Mouse (Mus musculus) lung, postnatal 0 days (tissue): ENCODE measurements around the gene Nfia. TPM values are rescaled to one million over a fixed set of nuclear protein-coding genes. Genes with fewer than 3 reads are reported as not detected.

Experiments used
- ATAC-seq: fragments of 200-750 bp; cut with Nextera tagmentation; 2 replicates; pipeline ENCODE4 v1.8.0; 2017; ENCODE audit warnings: moderate library complexity
- DNase-seq: peaks from one replicate; pipeline ENCODE4 v3.0.0-alpha.2; 2016; ENCODE audit warnings: low spot score
- H3K27ac ChIP-seq: fragments of 300-500 bp; sonication (generic); 2 replicates; pipeline ENCODE4 v1.5.1; 2014; ENCODE audit warnings: antibody characterized with exemption, mild to moderate bottlenecking, low read length, mixed read lengths
- H3K27me3 ChIP-seq: fragments of 300-500 bp; sonication (generic); replicated peaks from 2 replicates; pipeline ENCODE4 v1.6.1; 2014; ENCODE audit warnings: low read length, mixed read lengths; ENCODE audit not compliant: insufficient read depth
- H3K36me3 ChIP-seq: fragments of 300-500 bp; sonication (generic); 2 replicates; pipeline ENCODE4 v1.6.1; 2014; ENCODE audit warnings: low read length, mixed read lengths; ENCODE audit not compliant: insufficient read depth
- H3K4me1 ChIP-seq: fragments of 300-500 bp; sonication (generic); 2 replicates; pipeline ENCODE4 v1.6.1; 2014; ENCODE audit warnings: antibody characterized with exemption, low read depth, low read length, mixed read lengths; ENCODE audit not compliant: insufficient read depth
- H3K4me2 ChIP-seq: fragments of 300-500 bp; sonication (generic); replicated peaks from 2 replicates; pipeline ENCODE4 v1.6.1; 2014; ENCODE audit warnings: low read depth, mild to moderate bottlenecking, low read length, moderate library complexity, mixed read lengths
- H3K4me3 ChIP-seq: fragments of 300-500 bp; sonication (generic); 2 replicates; pipeline ENCODE4 v1.5.1; 2014; ENCODE audit warnings: low read depth, low read length
- H3K9ac ChIP-seq: fragments of 300-500 bp; sonication (generic); replicated peaks from 2 replicates; pipeline ENCODE4 v1.6.1; 2014; ENCODE audit warnings: low read depth, mild to moderate bottlenecking
- H3K9me3 ChIP-seq: fragments of 300-500 bp; sonication (generic); 2 replicates; pipeline ENCODE4 v1.6.1; 2016; ENCODE audit warnings: low read length, mixed read lengths
- CTCF ChIP-seq: IDR thresholded peaks from 2 replicates; pipeline ENCODE4 v1.5.1; 2016; ENCODE audit warnings: antibody characterized with exemption, mild to moderate bottlenecking
- EP300 ChIP-seq: IDR thresholded peaks from 2 replicates; pipeline ENCODE4 v1.6.1; 2016; ENCODE audit warnings: antibody characterized with exemption, mild to moderate bottlenecking, control low read depth
- WGBS: fragments of 180-500 bp; shearing (Covaris S2); extraction: QIAGEN DNeasy Blood & Tissue Kit; methylation state at CpG from one replicate; pipeline ENCODE4 v1.1.7; 2014; 5-methylcytosine and 5-hydroxymethylcytosine counted together
- polyA plus RNA-seq: library from polyadenylated mRNA; unstranded; fragments of >200 nt; fragmentation: Nextera tagmentation; extraction: Ambion mirVana; gene quantifications from 2 replicates; pipeline ENCODE4 v1.2.1, GENCODE M21; 2015

Gene Nfia
- polyA plus RNA-seq, 1 experiment from 2014 or later = 40.5 TPM

- no peak overlapping the region for H3K4me2 ChIP-seq
- DNase-seq (no peak), ATAC-seq (no peak)
- no peaks in the 10 kb centered on the region for H3K9me3 ChIP-seq
- no peak overlapping the region for H3K9ac ChIP-seq
- H3K36me3 ChIP-seq = no peaks in the 10 kb centered on the region
- H3K4me1 ChIP-seq = no peaks in the 10 kb centered on the region
- H3K27ac ChIP-seq = no peak overlapping the region
- no peak overlapping the region for H3K4me3 ChIP-seq
- H3K27me3 ChIP-seq = no peaks in the 10 kb centered on the region
- TF ChIP-seq CTCF (no peak), EP300 (no peak)
- 64% methylated on average over 3 of the region's 3 CpGs for WGBS
Observed at GRCm38 (mm10) chr4:98118126-98118525, 345.6 kb downstream of the Nfia start.

GRCm38 (mm10) chr4:98118761-98119675, 346.5 kb downstream of the Nfia start:
- H3K36me3 ChIP-seq = no peaks in the 10 kb centered on the region
- DNase-seq (no peak), ATAC-seq (no peak)
- H3K27me3 ChIP-seq = no peaks in the 10 kb centered on the region
- H3K9me3 ChIP-seq = no peaks in the 10 kb centered on the region
- no peak overlapping the region for H3K27ac ChIP-seq
- TF ChIP-seq CTCF (no peak), EP300 (no peak)
- 70% methylated on average over 10 of the region's 10 CpGs for WGBS
- H3K4me3 ChIP-seq = no peak overlapping the region
- H3K4me2 ChIP-seq = no peak overlapping the region
- no peak overlapping the region for H3K9ac ChIP-seq
- H3K4me1 ChIP-seq = no peaks in the 10 kb centered on the region

- 70% methylated on average over 3 of the region's 3 CpGs for WGBS
- H3K9ac ChIP-seq = no peak overlapping the region
- H3K9me3 ChIP-seq = no peaks in the 10 kb centered on the region
- H3K4me1 ChIP-seq = no peaks in the 10 kb centered on the region
- no peaks in the 10 kb centered on the region for H3K27me3 ChIP-seq
- DNase-seq (no peak), ATAC-seq (no peak)
- TF ChIP-seq CTCF (no peak), EP300 (no peak)
- no peaks in the 10 kb centered on the region for H3K36me3 ChIP-seq
- H3K27ac ChIP-seq = no peak overlapping the region
- H3K4me3 ChIP-seq = no peak overlapping the region
- no peak overlapping the region for H3K4me2 ChIP-seq
Observed at GRCm38 (mm10) chr4:98119949-98120531, 347.5 kb downstream of the Nfia start.

GRCm38 (mm10) chr4:98120706-98121340, 348.3 kb downstream of the Nfia start:
- Histone ChIP-seq H3K27ac (no peak overlapping the region), H3K4me3 (no peak overlapping the region), H3K36me3 (no peaks in the 10 kb centered on the region), H3K4me1 (no peaks in the 10 kb centered on the region), H3K9me3 (no peaks in the 10 kb centered on the region), H3K27me3 (no peaks in the 10 kb centered on the region), H3K4me2 (no peak overlapping the region), H3K9ac (no peak overlapping the region)
- WGBS = 73% methylated on average over 6 of the region's 6 CpGs
- DNase-seq = no peak
- ATAC-seq = no peak
- TF ChIP-seq CTCF = no peak
- TF ChIP-seq EP300 = no peak

DNA sequence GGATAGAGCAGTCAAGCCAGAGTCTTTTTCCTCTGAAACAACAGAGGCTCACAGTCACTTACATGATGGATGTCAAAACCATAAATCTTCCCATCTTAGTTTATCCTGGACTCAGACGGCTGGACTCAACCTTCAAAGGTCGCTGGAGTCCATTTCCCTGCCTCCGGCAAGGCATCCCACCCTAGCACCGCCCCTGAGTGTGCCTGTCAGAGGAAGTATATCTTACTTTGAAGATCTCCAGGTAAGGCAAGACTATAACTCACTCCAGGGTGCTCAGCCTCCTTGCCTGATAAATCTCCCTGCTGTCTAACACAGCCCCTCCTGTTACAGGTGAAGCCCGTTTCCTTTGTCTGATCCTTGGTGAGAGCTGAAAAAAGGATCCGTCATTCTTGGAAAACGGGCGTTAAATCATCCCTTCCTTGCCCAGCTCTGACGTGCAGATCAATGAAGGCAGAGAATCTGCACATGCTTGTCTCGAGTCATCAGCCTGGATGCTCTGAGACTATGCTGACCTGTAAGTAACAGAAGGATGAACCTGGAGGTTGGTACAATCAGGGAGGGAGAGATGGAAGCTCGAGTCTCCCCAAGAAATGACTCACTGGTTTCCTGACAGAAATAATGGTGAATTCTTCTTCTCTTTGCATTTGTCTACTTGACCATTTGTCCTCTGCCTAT, 353.6 kb downstream of the Nfia start:
- WGBS = 51% methylated on average over 11 of the region's 11 CpGs
- no peaks in the 10 kb centered on the region for H3K36me3 ChIP-seq
- no peaks in the 10 kb centered on the region for H3K4me1 ChIP-seq
- ATAC-seq (no peak; the same call in 1 of the 2 replicates), DNase-seq (no peak)
- H3K4me3 ChIP-seq = no peak overlapping the region
- no peak overlapping the region for H3K27ac ChIP-seq
- H3K9ac ChIP-seq = no peak overlapping the region
- H3K9me3 ChIP-seq = no peaks in the 10 kb centered on the region
- TF ChIP-seq CTCF (no peak), EP300 (no peak)
- H3K4me2 ChIP-seq = no peak overlapping the region
- H3K27me3 ChIP-seq = no peaks in the 10 kb centered on the region

DNA sequence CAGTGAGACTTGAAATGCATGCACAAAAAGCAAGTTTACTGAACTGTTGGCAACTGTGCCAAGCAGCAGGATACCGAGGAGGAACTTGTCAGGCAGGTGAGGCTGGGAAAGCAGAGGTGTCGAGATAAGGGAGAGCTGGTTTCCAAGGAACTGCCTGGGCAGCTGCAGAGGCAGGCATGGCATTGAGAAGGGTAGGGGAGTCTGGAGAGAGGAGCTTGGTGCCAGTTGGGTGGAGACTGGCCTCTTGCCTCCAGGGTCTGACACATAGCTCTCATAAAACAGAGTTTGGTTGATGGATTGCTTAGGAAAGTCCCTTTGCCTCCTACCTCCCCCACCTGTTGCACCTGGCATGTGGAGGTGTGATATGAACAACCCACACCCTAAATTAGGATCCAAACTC, 358.3 kb downstream of the Nfia start:
- ATAC-seq = no peak
- 40% methylated on average over 2 of the region's 2 CpGs for WGBS
- no peak for TF ChIP-seq CTCF
- no peak for TF ChIP-seq EP300

More for the DNA sequence above, 358.3 kb downstream of the Nfia start:
- H3K9ac ChIP-seq = no peak overlapping the region
- no peaks in the 10 kb centered on the region for H3K27me3 ChIP-seq
- peak; percentile 21 for DNase-seq
- no peaks in the 10 kb centered on the region for H3K9me3 ChIP-seq
- no peak overlapping the region for H3K4me3 ChIP-seq
- no peak overlapping the region for H3K27ac ChIP-seq
- no peak overlapping the region for H3K4me2 ChIP-seq
- H3K36me3 ChIP-seq = no peaks in the 10 kb centered on the region
- no peaks in the 10 kb centered on the region for H3K4me1 ChIP-seq
